Mouse (Mus musculus) heart, postnatal 25 days (tissue): ENCODE data around the gene Hap1. TPM values are rescaled to one million over a fixed set of nuclear protein-coding genes. Genes with fewer than 3 reads are reported as not detected.
"Not testable (repeated sequence)": the region's sequence is repeated elsewhere in the genome, so short reads cannot be mapped to it uniquely, and the experiment has no call there.

Experiments used
- DNase-seq: peaks from one replicate; pipeline ENCODE4 v3.0.0; 2022; ENCODE audit warnings: low spot score
- intact Hi-C: fragments of 180-260 bp; cut with DNase I; formaldehyde crosslinking; loops from one replicate; pipeline ENCODE4 v1.15.1; 2025
- total RNA-seq, 2 experiments: library from RNA; stranded (reverse); gene quantifications; 2 replicates each; pipeline ENCODE4 v1.2.3; 2021

Hap1 gene
- total RNA-seq, 2 experiments from 2014 or later = 0.83 to 1.2 TPM

DNA sequence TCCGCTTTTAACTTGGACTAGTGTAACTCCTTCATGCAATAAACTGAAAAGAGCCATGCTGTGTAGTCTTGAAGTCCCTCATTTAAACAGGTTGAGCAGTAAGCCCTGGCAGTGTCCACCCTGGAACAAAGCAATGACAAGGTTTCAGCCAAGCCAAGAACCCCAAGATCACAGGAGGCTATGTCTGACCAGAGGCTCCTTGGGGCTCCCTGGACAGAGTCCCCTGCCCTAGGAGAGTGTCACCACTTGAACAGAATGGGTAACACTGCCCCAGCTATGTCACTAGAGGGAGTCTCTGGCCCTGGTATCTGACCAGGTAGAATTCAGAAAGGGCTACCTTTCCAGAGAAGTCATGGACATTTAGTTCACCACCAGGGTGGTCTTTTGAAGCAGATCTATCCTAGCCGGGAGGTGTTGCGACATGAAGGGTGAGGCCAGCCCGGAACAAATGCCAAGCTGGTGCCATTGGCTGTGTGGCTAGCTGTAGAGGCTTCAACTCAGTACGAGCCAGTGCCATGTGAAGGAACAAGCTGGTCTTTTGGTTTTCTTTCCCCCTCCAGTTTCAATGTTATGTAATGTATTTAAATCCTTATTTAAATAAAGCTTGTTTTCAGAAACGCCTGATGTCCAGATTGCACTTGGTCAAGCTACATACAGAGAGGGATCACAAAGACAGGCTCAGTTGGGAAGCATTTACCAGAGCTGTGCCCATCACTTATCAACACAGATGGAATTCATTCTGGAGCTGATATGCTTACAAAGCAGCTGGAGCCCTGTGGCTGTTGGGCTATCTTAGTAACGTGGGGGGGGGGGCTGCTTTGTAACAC is 34.2 kb downstream of the Hap1 start:
- DNase-seq, intact Hi-C loops: not testable (repeated sequence)

DNA sequence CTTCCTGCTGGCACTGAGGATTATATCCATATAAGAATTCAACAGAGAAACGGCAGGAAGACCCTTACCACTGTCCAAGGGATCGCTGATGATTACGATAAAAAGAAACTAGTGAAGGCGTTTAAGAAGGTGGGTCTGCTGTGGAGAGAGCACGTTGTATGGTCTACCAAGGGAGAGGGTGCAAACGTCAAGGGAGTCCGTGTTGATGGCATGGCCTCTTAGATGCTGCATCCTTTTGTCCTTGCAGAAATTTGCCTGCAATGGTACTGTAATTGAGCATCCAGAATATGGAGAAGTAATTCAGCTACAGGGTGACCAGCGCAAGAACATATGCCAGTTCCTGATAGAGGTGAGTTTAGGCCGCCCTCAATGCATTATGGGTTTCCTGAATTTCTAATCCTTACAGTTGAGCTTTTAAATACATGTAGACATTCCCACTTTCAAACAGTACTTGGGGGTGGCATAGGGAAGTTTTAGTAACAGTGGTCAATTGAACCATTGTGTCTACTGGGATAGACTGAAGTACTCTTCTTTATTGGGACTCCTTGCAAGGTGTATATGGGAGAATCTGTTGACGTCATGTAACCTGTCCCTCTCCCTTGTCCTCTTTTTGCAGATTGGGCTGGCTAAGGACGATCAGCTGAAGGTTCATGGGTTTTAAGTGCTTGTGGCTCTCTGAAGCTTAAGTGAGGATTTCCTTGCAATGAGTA is 35.1 kb downstream of the Hap1 start:
- intact Hi-C loops = not testable (repeated sequence)

DNA sequence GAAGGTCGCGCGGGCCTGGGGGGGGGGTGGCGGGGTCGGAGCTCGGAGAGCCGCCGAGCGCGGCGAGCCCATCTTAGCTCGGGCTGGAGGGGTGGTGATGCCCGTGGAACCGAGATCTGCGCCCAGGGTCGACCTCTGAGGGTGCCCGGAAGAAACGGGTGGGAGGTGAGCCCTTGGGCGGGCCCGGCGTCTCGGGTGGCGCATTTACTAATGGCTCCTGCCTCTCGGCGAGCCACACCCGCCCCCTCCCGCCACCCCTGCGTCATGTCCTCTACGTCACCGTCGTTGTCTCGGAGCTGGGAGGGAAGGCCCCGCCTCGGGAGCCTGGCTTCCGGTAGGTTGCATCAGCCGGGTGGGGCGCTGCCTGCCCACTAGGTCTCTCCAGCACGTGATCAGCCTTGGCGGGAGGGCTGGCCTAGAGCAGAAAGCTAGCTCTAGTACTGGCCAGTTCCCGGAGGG is 35.7 kb downstream of the Hap1 start:
- intact Hi-C loops = no loop called here
- DNase-seq = peak; percentile 96

More for the DNA sequence above, 35.1 kb downstream of the Hap1 start:
- not testable (repeated sequence) for DNase-seq

DNA sequence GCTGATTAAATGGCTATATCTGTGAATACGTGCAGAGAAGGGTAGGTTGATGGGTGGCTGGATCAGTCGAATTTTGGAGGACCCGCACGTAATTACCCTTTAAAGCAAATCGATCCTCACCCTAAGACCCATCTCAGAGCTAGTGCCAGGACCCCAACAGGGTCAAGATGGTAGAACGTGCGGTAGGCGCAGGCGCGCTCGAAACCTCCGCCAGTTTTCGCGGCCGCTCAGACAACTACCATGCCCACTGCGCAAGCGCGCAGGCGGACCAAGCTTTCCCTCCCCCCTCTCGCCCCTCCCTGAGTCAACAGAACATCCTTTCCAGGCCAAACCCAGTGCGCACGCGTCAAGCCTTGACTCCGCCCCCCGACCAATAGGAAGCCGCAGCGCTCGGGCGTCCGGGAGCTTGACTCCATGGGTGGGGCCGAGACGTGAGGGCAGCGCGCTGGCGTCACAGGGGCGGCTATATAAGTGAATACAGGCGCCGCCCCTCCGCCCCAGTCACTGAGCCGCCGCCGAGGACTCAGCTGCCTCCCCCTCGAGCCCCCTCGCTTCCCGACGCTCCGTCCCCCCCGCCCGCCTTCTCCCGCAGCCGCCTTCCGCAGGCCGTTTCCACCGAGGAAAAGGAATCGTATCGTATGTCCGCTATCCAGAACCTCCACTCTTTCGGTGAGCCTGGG is 36.3 kb downstream of the Hap1 start, which contains the start of gene Eif1:
Gene Eif1 (plus strand): TSS at position 394 of the 680 bp plus-strand sequence.
- peak; percentile 99 for DNase-seq
- intact Hi-C loops = no loop called here

DNA sequence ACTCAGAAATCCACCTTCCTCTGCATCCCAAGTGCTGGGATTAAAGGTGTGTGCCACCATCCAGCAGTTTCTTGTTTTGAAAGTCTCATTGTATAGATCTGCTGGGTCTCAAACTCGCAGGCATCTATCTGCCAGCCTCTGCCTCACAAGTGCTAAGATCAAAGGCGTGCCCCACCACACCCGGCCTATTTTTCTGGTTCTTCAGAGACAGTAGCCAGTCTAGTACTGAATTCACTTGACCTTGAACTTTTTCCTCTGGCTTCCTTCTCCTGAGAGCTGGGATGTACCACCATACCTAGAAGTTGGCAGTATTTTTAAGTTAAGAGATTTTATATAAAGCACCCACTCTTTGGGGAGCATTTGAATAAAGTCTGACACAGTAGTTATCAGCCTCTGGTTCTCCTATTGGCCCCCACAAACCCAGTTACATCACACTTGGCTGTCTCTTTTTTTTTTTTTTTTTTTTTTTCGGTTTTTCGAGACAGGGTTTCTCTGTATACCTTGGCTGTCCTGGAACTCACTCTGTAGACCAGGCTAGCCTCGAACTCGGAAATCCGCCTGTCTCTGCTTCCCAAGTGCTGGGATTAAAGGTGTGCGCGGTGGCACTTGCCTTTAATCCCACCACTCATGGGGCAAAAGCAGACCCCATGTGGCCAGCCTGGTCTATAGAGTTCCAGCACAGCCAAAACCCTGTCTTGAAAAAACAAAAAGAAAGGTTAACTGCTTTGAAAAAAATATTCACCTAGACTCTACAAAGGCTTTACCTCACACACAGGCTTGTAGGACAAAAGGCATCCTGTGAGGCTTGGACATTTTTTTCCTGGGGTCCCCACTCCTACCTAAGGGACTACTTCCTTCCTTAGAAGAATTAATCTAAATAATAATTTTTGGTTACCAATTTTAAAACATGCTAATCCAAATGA is 37.1 kb downstream of the Hap1 start:
- intact Hi-C loops = no loop called here
- no peak for DNase-seq

DNA sequence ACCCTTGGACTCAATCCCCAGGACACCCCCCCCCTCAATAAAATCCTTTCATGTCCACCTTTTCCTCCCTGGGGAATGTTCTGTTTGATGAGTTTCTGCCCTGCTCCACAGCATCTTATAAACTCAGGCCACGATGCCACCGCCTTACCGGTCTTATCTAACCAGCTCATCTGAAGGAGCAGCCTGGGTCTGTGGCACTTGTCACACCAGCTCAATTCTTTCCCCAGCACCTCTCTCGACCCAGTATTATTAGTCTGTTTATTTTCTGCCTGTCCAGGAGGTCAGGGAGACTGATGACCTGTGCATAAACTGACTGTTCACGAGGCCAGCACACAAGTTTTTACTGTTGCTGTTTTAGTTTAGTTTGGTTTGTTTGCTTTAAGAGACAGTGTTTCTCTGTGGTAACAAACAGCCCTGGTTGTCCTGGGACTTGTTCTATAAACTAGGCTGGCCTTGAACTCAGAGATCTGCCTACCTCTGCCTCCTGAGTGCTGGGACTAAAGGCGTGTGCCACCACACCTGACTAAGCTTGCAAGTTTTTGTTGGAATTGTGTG is 38.0 kb downstream of the Hap1 start:
- DNase-seq = no peak
- intact Hi-C loops = no loop called here

DNA sequence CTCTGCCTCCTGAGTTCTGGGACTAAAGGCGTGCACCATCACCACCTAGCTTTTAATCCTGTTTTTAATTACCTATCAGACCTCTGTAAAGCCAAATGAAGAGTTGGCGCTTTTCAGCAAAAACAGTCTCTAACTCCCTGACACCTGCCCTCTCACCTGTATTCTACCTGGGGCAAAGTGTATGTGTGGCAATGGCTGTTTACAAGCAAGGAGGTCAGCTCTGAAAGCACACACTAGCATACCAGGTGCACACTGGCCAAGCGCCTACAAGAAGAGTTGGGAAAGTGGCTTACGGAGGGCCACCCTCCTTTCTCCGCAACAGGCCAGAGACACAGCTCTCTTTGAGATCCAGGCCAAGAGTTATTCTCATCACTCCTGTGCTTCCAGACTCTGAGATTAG is 40.5 kb downstream of the Hap1 start:
- intact Hi-C loops = no loop called here
- DNase-seq = no peak

DNA sequence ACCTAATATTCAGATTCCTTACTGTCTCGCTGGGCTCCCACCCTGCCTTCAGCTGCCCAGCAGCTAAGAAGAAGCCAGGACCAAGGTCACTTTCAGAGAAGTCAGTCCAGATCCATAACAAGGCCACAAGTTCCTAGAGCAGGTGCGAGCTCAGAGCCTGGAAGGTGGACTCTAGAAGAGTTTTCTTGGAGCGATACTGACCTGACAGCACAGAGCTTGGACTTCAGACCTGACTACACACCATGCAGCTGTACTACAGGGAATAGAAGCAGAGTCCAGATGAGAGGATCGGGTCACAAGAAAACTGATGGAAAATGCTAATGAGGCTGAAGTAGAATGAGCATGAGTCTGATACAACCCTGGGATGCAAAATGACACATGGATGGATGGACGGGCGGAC is 42.5 kb downstream of the Hap1 start:
- no peak for DNase-seq
- intact Hi-C loops = no loop called here

DNA sequence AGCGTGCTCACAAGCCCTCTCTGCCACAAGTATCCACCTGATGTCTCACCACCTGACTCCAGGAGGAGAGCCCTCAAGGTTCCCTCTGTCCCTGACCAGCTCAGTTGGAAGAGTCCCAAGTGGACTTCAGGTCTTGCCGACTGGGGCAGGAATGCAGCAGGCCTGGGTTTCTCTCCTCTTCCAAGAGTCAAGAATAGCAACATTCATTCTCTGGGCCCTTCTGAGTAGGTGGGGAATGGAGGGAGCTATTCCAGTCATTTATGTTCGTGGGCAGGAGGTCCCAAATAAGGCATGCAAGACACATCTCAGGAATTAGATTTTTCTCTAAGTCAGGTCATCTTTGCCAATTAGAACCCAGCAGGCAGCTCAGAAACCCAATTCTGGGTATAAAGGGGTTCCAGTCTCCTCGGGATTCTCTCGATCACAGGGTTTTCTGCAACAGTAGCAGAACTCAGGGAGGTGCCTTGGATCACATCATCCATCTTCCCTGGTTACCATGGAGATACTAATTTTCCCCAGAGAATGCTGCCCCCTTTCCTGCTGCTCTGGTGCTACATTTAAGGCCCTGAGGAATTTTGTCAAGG is 43.7 kb downstream of the Hap1 start:
- DNase-seq = no peak
- intact Hi-C loops = no loop called here

DNA sequence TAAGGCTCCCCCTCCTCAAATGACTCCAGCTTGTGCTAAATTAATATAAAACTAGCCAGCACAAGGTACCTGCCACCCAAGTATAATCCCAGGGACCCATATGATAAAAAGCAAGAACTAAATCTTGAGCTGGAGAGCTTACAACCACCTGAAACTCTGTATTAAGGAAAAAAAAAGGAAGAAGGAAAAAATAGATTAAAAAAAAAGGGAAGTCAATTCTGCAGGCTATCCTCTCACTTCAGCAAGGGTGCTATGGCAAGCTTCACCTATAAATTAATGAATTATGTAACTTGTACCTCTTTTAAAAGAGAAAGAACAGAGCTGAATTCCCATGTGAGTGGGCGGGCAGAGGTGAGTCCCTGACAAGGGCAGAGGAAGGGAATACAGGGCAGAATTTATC is 44.3 kb downstream of the Hap1 start:
- no peak for DNase-seq
- intact Hi-C loops = no loop called here

DNA sequence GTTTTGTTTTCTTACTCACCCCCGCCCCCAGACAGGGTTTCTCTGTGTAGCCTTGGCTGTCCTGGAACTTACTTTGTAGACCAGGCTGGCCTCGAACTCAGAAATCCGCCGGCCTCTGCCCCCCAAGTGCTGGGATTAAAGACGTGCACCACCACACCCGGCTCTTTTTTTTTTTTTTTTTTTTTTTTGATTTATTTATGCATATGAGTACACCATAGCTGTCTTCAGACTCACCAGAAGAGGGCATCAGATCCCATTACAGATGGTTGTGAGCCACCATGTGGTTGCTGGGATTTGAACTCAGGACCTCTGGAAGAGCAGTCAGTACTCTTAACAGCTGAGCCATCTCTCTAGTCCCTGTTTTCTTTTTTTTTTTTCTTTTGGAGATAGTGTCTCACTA is 47.3 kb downstream of the Hap1 start:
- intact Hi-C loops, DNase-seq: not testable (repeated sequence)

DNA sequence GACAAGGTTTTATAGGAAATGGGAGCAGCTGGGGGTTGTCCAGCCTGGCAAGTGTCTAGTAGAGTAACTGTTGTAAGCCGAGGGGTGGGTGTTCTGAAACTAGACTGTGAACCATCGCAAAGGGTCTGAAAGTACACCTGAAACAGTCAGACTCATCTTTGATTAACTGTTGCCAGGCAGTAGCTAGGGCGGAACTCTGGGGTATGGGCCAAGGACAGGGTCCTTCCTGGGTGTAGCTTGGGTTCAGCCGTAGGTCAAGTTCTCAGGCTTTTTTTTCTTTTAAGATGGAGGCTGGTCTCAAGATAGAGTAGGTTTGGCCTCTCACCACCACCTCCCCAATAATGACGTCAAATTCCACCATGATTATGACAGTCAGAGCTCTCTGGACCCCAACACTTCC is 48.0 kb downstream of the Hap1 start:
- DNase-seq = no peak
- intact Hi-C loops = no loop called here

DNA sequence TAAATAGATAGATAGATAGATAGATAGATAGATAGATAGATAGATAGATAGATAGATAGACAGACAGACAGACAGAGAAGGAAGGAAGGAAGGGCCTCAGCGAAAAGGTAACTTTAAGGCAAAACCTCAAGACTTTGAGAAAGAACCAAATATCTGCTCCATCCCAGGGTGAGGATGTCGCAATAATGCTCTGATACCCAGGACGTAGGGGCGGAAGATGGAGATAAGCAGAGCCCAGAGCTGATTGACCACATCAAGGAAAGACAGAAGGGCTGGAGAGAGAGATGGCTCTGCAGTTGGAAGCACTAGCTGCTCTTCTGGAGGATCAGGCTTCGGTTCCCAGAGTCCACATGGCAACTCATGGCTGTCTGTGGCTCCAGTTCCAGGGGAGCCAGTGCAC is 54.6 kb downstream of the Hap1 start:
- intact Hi-C loops = no loop called here
- DNase-seq = no peak

DNA sequence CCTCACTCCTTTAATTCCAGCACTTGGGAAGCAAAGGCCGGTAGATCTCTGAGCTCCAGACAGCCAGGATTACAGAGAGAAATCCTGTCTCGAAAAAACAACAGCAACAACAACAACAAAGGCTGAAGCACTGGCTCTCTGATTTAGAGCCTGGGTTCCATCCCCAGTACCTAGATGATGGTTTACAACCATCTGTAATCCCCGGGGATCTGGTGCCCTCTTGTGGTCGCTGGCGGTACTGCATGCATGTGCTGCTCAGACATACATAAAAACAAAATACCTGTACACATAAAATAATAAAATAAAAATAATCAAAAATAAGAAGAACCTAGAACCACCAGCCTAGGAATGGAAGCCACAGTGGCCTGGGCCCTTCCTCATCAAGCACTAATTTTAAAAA is 55.6 kb downstream of the Hap1 start:
- intact Hi-C loops = no loop called here
- DNase-seq = no peak

DNA sequence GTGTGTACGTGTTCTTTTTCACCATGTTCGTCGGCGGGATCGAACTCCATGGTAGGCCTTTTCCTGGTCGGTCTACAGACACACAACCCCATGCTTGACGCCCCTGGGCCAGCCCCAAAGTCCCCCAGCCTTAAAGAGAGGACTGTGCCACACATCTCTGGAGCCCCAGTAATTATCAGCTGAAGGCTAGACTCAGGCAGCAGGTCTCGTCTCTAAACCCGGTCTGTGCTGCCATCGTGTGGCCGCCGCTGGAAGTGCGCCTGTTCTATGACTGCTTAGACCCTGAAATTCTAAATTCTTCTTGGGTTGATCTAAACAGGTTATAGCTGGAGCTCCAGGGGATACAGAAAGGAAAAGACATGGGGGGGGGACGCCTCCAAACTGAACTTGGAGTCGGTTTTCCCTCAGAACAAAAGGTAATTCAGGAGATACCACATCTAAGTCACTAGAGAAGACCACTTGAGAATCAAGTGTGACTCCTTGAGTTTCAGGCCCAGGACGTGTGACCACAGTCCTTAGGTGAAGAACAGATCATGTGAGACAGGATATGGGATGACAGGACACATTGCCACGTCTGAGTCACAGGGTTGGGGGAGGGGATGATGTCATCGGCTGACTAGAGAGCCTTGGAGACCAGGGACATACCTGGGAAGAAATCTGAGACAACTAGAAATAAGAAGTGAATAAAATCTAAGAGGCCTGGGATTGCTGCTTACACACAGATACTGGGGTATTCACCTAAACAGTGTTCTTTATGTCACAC is 57.5 kb downstream of the Hap1 start:
- intact Hi-C loops = loop anchor here (5.0 kb wide), 1 partner anchor 831 kb away; no protein-coding TSS in a partner anchor
- DNase-seq = peak; percentile 27

DNA sequence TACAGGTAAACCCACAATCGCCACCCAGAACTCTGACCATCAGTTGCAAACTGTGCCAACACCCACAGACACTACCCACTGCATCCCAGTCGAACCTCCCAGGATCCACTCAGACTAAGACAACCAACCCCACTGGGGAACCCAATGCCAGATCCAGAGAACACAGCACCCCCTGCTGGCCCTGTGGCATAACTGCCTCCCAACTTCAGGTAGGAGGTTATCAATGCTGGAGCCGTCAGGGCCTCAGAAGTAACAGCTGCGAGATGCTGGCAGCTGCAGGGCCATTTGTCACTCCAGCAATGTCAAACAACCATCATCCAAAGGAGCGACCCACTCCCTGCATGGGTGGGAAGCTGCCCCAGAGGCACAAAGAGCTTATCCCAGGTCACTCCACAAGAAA is 58.1 kb downstream of the Hap1 start:
- intact Hi-C loops = loop anchor here (5.0 kb wide), 1 partner anchor 830 kb away; no protein-coding TSS in a partner anchor
- DNase-seq = no peak
